Mouse (Mus musculus) layer of hippocampus, adult 18-20 months (tissue): ENCODE measurements around the gene Chrne. TPM values are rescaled to one million over a fixed set of nuclear protein-coding genes. Genes with fewer than 3 reads are reported as not detected.
"Not testable (repeated sequence)": the region's sequence is repeated elsewhere in the genome, so short reads cannot be mapped to it uniquely, and the experiment has no call there.

Source experiments
- DNase-seq, 2 experiments: peaks; one replicate each; pipeline ENCODE4 v3.0.0; 2022; ENCODE audit warnings: low spot score in 2 of 2
- total RNA-seq, 2 experiments: library from RNA; stranded (reverse); gene quantifications; 2 replicates each; pipeline ENCODE4 v1.2.3; 2021

Chrne gene
- total RNA-seq, 2 experiments from 2014 or later, result not detected

DNA sequence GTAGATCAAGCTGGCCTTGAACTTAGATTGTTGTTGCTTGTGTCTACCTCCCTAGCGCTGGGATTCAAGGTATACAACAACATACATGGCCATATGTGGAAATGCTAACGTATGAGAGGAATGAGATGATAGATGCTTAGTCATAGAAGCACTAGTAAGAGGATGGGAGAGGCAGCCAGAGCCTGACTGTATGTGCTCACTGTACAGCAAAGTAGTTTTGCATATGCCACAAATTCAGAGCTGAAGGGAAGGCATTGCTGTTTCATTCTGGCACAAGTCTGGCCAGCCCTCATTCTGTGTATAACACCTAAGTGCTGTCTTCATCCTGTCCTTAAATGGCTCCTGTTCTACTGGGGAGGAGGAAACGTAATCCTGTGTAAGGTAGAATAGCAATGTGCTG, 32.8 kb downstream of the Chrne start:
- DNase-seq, result no peak

DNA sequence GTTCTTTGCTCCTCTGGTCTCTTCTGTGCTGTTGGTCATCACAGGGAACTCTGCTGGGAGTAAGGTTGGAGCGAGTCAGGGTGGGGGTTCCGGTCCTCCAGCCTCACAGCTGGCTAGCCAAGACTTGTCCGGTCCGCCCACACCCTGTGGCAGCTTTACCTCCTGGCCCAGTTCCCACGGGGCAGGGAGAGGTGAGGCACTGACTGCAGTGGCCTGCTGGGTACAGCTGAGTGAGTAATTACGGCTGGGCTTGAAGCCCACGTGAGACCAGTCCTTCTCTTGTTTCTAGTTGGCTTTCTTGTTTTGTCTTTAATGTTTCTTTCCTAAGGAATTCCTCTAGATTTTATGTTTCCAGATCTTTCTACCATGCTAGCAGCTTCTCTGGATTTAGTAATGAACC, 33.6 kb downstream of the Chrne start:
- no peak for DNase-seq

DNA sequence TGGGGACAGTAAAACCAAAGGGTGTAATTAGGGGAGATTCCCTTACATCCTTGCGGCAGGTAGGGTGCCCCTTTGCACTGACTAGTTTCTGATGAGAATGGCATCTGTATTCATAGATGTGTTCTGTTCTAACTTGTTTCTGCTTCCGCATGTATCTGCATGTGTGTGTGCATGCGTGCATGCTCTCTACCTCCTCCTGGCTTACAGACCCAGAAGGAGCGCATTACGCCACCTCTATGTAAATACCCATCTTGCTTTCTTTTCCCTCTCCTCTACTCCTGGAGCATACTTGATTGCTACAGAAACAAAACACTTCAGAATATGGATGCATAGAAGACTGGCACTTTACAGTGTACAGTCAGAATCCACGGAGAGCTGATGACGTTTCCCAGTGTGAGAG, 35.2 kb downstream of the Chrne start:
- no peak for DNase-seq

DNA sequence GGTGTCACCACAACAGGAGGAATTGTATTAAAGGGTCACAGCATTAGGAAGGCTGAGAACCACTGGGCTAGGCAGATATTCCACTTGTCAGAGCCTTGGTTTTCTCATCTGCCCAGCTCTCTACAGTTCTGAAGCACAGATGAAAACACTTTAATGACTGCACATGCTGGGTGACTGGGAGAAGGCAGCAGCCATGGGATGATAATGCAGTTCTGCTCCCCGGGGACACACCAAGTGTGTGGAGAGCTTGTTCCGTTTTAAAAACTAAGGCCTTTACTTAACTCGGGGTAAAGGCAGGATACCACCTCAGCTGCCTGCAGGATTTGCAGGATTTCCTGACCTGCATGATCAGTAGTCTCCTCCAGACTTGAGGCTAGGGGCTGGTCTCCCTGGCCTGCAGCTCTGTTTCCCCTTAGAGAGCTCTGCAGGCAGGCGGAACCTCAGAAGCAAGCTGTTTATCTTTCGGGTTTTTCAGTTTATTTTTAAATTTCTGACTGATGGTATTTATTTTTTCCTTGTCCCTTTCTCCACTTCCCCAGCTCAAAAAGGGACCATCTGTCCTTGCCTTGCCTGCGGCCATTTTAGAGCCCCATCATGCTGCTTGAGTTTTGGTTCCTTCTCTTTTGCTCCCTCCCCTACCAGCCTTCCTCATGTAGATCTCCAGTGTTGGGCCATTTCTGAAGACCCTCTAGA, 35.8 kb downstream of the Chrne start:
- no peak for DNase-seq

DNA sequence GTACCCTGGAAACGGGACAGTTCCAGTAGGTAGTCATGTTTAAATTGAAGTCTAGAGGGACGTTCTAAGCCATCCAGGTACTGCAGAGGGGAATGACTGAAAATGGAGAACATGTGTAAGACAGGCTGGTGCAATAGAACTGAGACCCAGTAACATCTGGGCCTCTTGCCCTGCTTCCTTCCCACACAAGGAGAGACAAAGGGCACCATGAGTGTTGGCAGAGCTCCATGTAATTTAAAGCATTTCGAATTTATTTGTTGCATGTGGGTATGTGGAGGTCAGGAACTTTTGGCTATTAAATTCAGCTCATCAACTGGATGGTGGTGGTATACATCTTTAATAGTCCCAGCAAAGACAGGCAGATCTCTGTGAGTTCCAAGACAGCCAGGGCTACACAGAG, 36.8 kb downstream of the Chrne start:
- no peak for DNase-seq

DNA sequence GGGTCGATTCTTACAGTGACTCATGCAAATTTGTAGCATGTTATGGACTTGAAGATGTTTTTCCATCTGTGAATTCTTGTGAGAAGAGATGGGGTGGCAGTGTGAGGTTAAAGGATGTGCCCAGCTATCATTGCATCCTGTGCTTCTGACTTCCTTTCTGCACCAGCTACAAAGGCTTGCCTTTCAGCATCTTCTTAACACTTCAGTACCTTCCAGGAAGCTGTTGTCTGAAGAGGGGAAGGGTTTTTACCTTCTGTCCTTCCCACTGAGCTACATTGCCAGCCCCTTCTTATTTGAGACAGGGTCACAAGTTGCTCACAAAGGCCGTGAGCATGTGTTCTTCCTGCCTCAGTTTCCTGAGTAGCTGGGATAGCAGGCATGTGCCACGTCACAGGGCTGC, 38.1 kb downstream of the Chrne start:
- DNase-seq, result no peak

DNA sequence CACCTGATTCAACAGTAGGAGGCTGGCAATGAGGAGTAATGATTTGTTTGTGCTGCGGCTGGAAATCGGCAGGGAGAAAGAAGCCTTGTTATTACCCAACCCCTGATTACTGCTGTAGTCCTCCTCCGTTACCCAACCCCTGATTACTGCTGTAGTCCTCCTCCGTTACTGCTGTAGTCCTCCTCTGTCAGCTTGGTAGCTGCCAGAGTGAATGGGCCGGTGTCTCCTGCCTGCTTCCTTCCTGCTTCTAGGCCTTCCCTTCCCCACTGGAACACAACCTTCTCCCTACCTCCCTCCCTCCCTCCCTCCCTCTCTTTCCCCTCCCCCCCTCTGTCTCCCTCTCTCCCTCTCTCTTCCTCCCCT, 38.7 kb downstream of the Chrne start:
- peak in 1 of 2 experiments; percentile 39 for DNase-seq

DNA sequence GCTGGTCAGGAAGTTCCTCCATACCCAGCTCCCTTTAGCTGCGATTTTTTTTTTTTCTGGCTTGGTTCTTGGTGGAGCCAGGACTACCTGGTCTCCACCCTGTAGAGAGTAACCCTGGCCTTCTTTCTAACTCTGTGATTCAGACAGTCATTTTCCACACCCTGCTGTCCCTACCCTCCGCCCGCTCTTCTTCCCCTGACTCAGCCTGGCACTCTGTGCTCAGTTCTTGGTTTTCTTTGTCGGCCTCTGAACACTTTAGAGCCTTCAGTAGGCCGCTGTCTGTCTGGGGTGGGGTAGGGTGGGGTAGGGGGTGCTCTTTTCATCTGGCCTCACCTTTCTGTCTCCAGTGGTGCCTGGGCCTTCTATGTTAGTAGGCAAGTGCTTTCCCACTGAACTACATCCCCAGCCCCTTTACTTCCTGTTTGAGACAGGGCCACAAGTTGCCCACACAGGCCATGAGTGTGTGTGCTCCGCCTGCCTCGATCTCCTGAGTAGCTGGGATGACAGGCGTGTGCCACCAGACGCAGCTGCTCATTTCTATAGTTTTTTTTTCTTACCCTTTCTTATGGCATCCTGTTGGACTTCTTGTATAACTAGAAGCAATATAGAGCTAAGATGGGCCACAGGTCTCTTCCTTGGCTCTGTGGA, 39.2 kb downstream of the Chrne start:
- no peak for DNase-seq

DNA sequence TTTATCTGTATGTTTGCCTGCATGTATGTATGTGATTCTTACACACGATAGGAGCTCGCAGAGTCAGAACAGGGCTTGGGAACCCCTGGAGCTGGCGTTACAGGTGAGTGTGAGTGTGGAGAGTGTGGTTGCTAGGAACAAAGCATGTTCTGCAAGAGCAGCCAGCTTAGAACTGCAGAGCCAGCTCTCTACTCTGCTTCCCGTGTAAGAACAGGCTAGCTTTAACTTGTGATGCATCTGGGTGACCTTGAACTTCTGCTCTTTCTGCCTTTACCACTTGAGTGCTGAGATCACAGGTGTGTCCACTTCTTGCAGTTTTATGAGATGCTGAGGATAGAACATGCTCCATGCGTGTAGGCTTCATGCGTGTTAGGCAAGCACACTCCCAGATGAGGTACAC, 40.1 kb downstream of the Chrne start:
- DNase-seq, result no peak

GRCm38 (mm10) chr11:70577201-70577600, 41.8 kb downstream of the Chrne start:
- no peak for DNase-seq

- DNase-seq, result peak in 1 of 2 experiments; percentile 51
Measured at GRCm38 (mm10) chr11:70573872-70574271, 45.1 kb downstream of the Chrne start.

DNA sequence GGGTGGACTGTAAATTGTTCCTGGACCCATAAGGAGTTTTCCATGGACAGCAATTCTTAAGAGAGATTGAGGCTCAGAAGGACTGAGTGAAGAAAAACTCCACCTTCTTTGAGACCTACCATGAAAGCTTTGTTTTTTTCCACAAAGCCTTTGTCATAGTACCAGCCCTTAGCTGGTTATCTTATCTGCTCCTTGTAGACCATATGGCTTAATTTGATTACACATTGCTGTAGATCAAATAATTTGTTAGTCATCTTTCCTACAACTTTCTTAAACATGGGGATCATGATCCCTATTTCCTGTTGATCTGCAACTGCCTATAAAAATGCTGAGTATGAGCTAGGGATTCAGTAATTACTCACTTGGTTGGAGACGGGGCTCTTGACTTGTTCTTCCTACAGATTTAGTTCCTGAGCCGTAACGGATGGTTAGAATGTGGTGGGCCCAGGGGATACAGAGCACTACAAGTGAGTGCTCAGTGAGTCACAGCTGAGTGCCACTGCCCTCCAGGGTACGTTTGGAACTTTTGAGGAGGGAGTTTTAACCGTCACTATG, 46.6 kb downstream of the Chrne start:
- no peak for DNase-seq

GRCm38 (mm10) chr11:70571641-70572040, 47.4 kb downstream of the Chrne start:
- DNase-seq, result no peak

GRCm38 (mm10) chr11:70570614-70571013, 48.4 kb downstream of the Chrne start:
- not testable (repeated sequence) for DNase-seq

GRCm38 (mm10) chr11:70566586-70566985, 52.4 kb downstream of the Chrne start:
- DNase-seq, result no peak

Other genes starting within 250 kb of the Chrne start
- 10 to 100 TPM; 32.0 to 37.2 TPM for gene Pelp1, start 209.2 kb downstream of the Chrne start, total RNA-seq
- gene Arrb2, start 186.6 kb downstream of the Chrne start, total RNA-seq, result 100 to 1,000 TPM in 1 of 2 experiments, 10 to 100 TPM in 1; 93.5 to 100 TPM
- gene Med11, start 167.3 kb downstream of the Chrne start, total RNA-seq, result 10 to 100 TPM; 13.7 to 16.7 TPM
- under 1 TPM; 0.20 to 0.27 TPM for gene Zmynd15, start 159.8 kb downstream of the Chrne start, total RNA-seq
- gene Cxcl16, start 159.2 kb downstream of the Chrne start, total RNA-seq, result 1 to 10 TPM in 1 of 2 experiments, under 1 TPM in 1; 0.82 to 1.3 TPM
- not detected for gene Tm4sf5, start 114.0 kb downstream of the Chrne start, total RNA-seq
- gene Vmo1, start 104.6 kb downstream of the Chrne start, total RNA-seq, result not detected
- not detected for gene Gltpd2, start 100.0 kb downstream of the Chrne start, total RNA-seq
- 100 to 1,000 TPM; 198 TPM for gene Psmb6, start 93.8 kb downstream of the Chrne start, total RNA-seq
- not detected for gene Gm40193, start 86.3 kb downstream of the Chrne start, total RNA-seq
- 10 to 100 TPM; 16.7 to 17.8 TPM for gene Pld2, start 79.2 kb downstream of the Chrne start, total RNA-seq
- gene Mink1, start 56.3 kb downstream of the Chrne start, total RNA-seq, result 100 to 1,000 TPM; 477 to 515 TPM
- under 1 TPM; 0.58 to 0.77 TPM for gene 4930544D05Rik, start 3.4 kb downstream of the Chrne start, total RNA-seq
- gene Gp1ba, start 19.9 kb upstream of the Chrne start, total RNA-seq, result not detected
- 10 to 100 TPM; 88.7 to 91.8 TPM for gene Rnf167, start 28.0 kb upstream of the Chrne start, total RNA-seq
- 100 to 1,000 TPM; 121 to 123 TPM for gene Slc25a11, start 28.3 kb upstream of the Chrne start, total RNA-seq
- gene Pfn1, start 35.4 kb upstream of the Chrne start, total RNA-seq, result 100 to 1,000 TPM; 326 to 341 TPM
- 1 to 10 TPM; 6.0 to 9.9 TPM for gene Eno3, start 38.0 kb upstream of the Chrne start, total RNA-seq
- 10 to 100 TPM; 50.5 to 51.9 TPM for gene Spag7, start 50.2 kb upstream of the Chrne start, total RNA-seq
- 100 to 1,000 TPM; 330 to 389 TPM for gene Camta2, start 68.9 kb upstream of the Chrne start, total RNA-seq
- 1 to 10 TPM; 3.7 to 4.3 TPM for gene Inca1, start 80.9 kb upstream of the Chrne start, total RNA-seq
- 10 to 100 TPM; 70.4 to 82.8 TPM for gene Kif1c, start 81.3 kb upstream of the Chrne start, total RNA-seq
- gene Zfp3, start 145.0 kb upstream of the Chrne start, total RNA-seq, result 10 to 100 TPM; 22.5 to 24.6 TPM
- not detected for gene Scimp, start 193.4 kb upstream of the Chrne start, total RNA-seq
- gene Rabep1, start 225.6 kb upstream of the Chrne start, total RNA-seq, result 100 to 1,000 TPM; 128 to 130 TPM